Mouse (Mus musculus) lung, postnatal 0 days (tissue): ENCODE measurements around the gene Mylk. TPM values are rescaled to one million over a fixed set of nuclear protein-coding genes. Genes with fewer than 3 reads are reported as not detected.

Experiments used
- ATAC-seq: fragments of 200-750 bp; cut with Nextera tagmentation; 2 replicates; pipeline ENCODE4 v1.8.0; 2017; ENCODE audit warnings: moderate library complexity
- DNase-seq: peaks from one replicate; pipeline ENCODE4 v3.0.0-alpha.2; 2016; ENCODE audit warnings: low spot score
- H3K27ac ChIP-seq: fragments of 300-500 bp; sonication (generic); 2 replicates; pipeline ENCODE4 v1.5.1; 2014; ENCODE audit warnings: antibody characterized with exemption, mild to moderate bottlenecking, low read length, mixed read lengths
- H3K27me3 ChIP-seq: fragments of 300-500 bp; sonication (generic); replicated peaks from 2 replicates; pipeline ENCODE4 v1.6.1; 2014; ENCODE audit warnings: low read length, mixed read lengths; ENCODE audit not compliant: insufficient read depth
- H3K36me3 ChIP-seq: fragments of 300-500 bp; sonication (generic); 2 replicates; pipeline ENCODE4 v1.6.1; 2014; ENCODE audit warnings: low read length, mixed read lengths; ENCODE audit not compliant: insufficient read depth
- H3K4me1 ChIP-seq: fragments of 300-500 bp; sonication (generic); 2 replicates; pipeline ENCODE4 v1.6.1; 2014; ENCODE audit warnings: antibody characterized with exemption, low read depth, low read length, mixed read lengths; ENCODE audit not compliant: insufficient read depth
- H3K4me2 ChIP-seq: fragments of 300-500 bp; sonication (generic); replicated peaks from 2 replicates; pipeline ENCODE4 v1.6.1; 2014; ENCODE audit warnings: low read depth, mild to moderate bottlenecking, low read length, moderate library complexity, mixed read lengths
- H3K4me3 ChIP-seq: fragments of 300-500 bp; sonication (generic); 2 replicates; pipeline ENCODE4 v1.5.1; 2014; ENCODE audit warnings: low read depth, low read length
- H3K9ac ChIP-seq: fragments of 300-500 bp; sonication (generic); replicated peaks from 2 replicates; pipeline ENCODE4 v1.6.1; 2014; ENCODE audit warnings: low read depth, mild to moderate bottlenecking
- H3K9me3 ChIP-seq: fragments of 300-500 bp; sonication (generic); 2 replicates; pipeline ENCODE4 v1.6.1; 2016; ENCODE audit warnings: low read length, mixed read lengths
- CTCF ChIP-seq: IDR thresholded peaks from 2 replicates; pipeline ENCODE4 v1.5.1; 2016; ENCODE audit warnings: antibody characterized with exemption, mild to moderate bottlenecking
- EP300 ChIP-seq: IDR thresholded peaks from 2 replicates; pipeline ENCODE4 v1.6.1; 2016; ENCODE audit warnings: antibody characterized with exemption, mild to moderate bottlenecking, control low read depth
- WGBS: fragments of 180-500 bp; shearing (Covaris S2); extraction: QIAGEN DNeasy Blood & Tissue Kit; methylation state at CpG from one replicate; pipeline ENCODE4 v1.1.7; 2014; 5-methylcytosine and 5-hydroxymethylcytosine counted together
- polyA plus RNA-seq: library from polyadenylated mRNA; unstranded; fragments of >200 nt; fragmentation: Nextera tagmentation; extraction: Ambion mirVana; gene quantifications from 2 replicates; pipeline ENCODE4 v1.2.1, GENCODE M21; 2015

Gene Mylk
- polyA plus RNA-seq, 1 experiment from 2014 or later, result 55.7 TPM

- Histone ChIP-seq H3K4me3 (no peak overlapping the region), H3K9ac (no peak overlapping the region), H3K4me2 (no peak overlapping the region), H3K4me1 (no peaks in the 10 kb centered on the region), H3K27me3 (no peaks in the 10 kb centered on the region), H3K36me3 (no peaks in the 10 kb centered on the region), H3K9me3 (no peaks in the 10 kb centered on the region), H3K27ac (no peak overlapping the region)
- TF ChIP-seq EP300, result no peak
- no peak for TF ChIP-seq CTCF
- DNase-seq, result no peak
- no peak for ATAC-seq
- WGBS, result 81% methylated on average over 3 of the region's 3 CpGs
These were observed 68.6 kb downstream of the Mylk start for GRCm38 (mm10) chr16:34813570-34813969.

GRCm38 (mm10) chr16:34814612-34815011 lies 69.6 kb downstream of the Mylk start:
- 86% methylated on average over 7 of the region's 7 CpGs for WGBS
- TF ChIP-seq EP300 (no peak), CTCF (no peak)
- Histone ChIP-seq H3K4me2 (no peak overlapping the region), H3K36me3 (no peaks in the 10 kb centered on the region), H3K4me1 (no peaks in the 10 kb centered on the region), H3K4me3 (no peak overlapping the region), H3K9me3 (no peaks in the 10 kb centered on the region), H3K27ac (no peak overlapping the region), H3K9ac (no peak overlapping the region), H3K27me3 (no peaks in the 10 kb centered on the region)
- no peak for DNase-seq
- no peak for ATAC-seq

GRCm38 (mm10) chr16:34816548-34816947 lies 71.5 kb downstream of the Mylk start:
- no peaks in the 10 kb centered on the region for H3K9me3 ChIP-seq
- no peak overlapping the region for H3K27ac ChIP-seq
- ATAC-seq (no peak), DNase-seq (no peak)
- WGBS, result 84% methylated on average over 7 of the region's 7 CpGs
- no peaks in the 10 kb centered on the region for H3K4me1 ChIP-seq
- H3K4me2 ChIP-seq, result no peak overlapping the region
- no peaks in the 10 kb centered on the region for H3K27me3 ChIP-seq
- no peak overlapping the region for H3K4me3 ChIP-seq
- no peak for TF ChIP-seq EP300
- no peak for TF ChIP-seq CTCF
- H3K36me3 ChIP-seq, result no peaks in the 10 kb centered on the region
- H3K9ac ChIP-seq, result no peak overlapping the region

- Histone ChIP-seq H3K9me3 (no peaks in the 10 kb centered on the region), H3K4me1 (no peaks in the 10 kb centered on the region), H3K27me3 (no peaks in the 10 kb centered on the region), H3K4me2 (no peak overlapping the region), H3K36me3 (no peaks in the 10 kb centered on the region), H3K9ac (no peak overlapping the region), H3K27ac (no peak overlapping the region), H3K4me3 (no peak overlapping the region)
- DNase-seq (no peak), ATAC-seq (no peak)
- TF ChIP-seq CTCF (no peak), EP300 (no peak)
- WGBS, result 45% methylated on average over 7 of the region's 7 CpGs
These were observed 80.2 kb downstream of the Mylk start for GRCm38 (mm10) chr16:34825111-34825744.

GRCm38 (mm10) chr16:34834477-34834876 lies 89.5 kb downstream of the Mylk start:
- no peak for TF ChIP-seq CTCF
- no peak for TF ChIP-seq EP300
- no peaks in the 10 kb centered on the region for H3K27me3 ChIP-seq
- WGBS, result 42% methylated on average over 1 of the region's 1 CpGs
- H3K36me3 ChIP-seq, result no peaks in the 10 kb centered on the region
- no peak overlapping the region for H3K4me3 ChIP-seq
- ATAC-seq, result peak; percentile 38; the same call in 1 of the 2 replicates
- no peaks in the 10 kb centered on the region for H3K9me3 ChIP-seq
- no peak overlapping the region for H3K4me2 ChIP-seq
- H3K27ac ChIP-seq, result no peak overlapping the region
- no peak overlapping the region for H3K9ac ChIP-seq
- H3K4me1 ChIP-seq, result peaks cover 2% of the 10 kb centered on the region; the same call in 1 of the 2 replicates
- DNase-seq, result no peak

GRCm38 (mm10) chr16:34839004-34839703 lies 94.1 kb downstream of the Mylk start:
- Histone ChIP-seq H3K36me3 (no peaks in the 10 kb centered on the region), H3K9me3 (no peaks in the 10 kb centered on the region), H3K4me1 (peaks cover 2% of the 10 kb centered on the region; the same call in 1 of the 2 replicates), H3K4me3 (no peak overlapping the region), H3K4me2 (no peak overlapping the region), H3K27ac (peak overlapping the region; percentile 64), H3K27me3 (no peaks in the 10 kb centered on the region), H3K9ac (no peak overlapping the region)
- 40% methylated on average over 7 of the region's 7 CpGs for WGBS
- peak; percentile 8; the same call in 1 of the 2 replicates for ATAC-seq
- no peak for TF ChIP-seq CTCF
- peak; percentile 50 for TF ChIP-seq EP300
- DNase-seq, result peak; percentile 55
